Mouse (Mus musculus): Measurements from ENCODE around the gene Peak1.

The Peak1 gene

DNA sequence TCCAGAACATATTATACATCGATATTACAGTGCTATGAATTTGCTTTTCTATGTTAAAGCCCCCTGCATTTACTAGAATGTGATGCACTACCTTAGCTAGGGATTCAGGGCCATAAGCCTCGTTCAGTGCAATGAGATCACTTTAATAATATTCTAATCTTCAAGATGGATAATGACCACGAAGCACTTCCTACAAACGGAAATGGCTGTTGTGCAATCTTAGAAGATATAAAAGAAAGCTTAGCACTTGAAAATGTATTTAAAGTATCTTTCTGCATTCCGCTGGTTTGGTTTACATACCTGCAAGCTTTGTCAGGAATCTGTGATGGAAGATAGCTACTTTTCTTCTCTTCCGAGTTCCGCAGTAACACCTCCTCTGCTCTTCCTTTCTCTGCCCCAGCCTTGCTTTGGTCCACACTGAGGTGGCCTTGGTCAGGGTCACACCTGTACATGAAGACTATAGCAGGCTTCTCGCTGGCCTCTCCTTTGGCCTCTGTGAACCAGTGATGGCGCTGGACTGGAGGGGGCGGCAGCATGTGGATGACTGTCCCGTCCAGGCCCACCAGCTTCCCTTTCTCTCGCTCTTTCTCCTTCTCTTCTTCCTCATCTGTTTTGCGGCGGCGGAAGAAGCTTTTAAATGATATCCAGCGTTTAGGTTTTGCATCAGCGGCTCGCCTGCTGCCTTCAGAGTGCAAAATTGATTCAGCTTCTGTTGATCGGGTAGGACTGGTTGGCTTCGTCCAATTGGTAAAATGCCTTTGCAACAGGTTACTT, 160.5 kb downstream of the Peak1 start:
- TF ChIP-seq GATA4 (IDR thresholded peaks at IDR 0.05; ENCODE audit: insufficient replicate concordance, low read length) = no peak

DNA sequence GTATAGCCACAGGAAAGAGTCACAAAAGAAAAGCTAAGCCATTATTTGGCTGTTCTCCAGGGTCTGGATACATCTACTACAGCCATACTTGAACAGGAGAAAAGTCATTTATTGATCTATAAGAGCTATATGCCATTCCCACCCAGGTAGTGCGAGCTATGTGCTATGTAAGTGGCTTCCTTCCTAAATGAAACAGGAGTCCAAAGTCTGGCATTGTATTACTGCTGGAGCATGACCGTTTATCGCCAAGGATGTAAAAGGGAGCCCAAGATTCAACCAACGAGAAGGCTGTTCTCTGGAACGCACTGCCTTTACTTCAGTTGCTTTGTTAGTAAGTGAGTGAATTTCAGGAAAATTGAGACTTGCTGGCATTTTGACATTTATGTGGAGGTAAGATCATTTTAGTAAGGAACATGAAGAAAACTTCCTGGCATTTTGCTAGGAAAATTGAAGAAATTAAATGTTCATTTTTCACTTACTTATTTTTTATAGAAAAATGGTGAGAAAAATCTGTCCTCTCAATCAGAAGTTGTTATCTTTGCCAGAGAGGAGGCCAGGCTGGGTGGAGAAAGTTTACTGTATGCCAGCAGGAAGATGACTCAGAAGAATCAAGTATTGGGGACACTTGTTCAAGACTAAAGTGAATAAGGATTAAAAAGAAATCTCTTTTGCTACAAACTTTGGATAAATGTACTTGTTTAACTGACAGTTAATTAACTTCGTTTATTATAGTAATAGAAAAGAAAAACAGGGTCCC, 162.0 kb downstream of the Peak1 start:
- no peak for TF ChIP-seq GATA4 (IDR thresholded peaks at IDR 0.05; ENCODE audit: insufficient replicate concordance, low read length)

DNA sequence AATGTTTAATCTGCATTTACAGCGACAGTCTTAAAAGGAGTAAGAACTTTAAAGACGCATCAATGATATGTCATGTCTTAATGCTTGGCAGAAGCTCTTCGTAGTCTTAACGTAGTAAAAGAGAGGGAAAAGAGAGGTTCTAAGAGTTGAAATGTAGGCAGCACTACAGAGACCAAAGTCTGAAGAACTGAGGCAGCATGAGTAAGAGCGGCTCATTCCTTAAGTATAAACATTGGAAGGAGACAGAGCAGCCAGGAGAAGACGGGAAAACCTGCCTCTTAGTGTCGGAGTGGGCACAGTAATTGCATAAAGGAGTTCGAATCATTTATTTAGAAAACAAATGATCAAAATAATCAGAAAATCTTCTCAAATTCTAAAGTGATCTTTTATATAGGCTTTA, 173.5 kb downstream of the Peak1 start:
- no peak for TF ChIP-seq GATA4 (IDR thresholded peaks at IDR 0.05; ENCODE audit: insufficient replicate concordance, low read length)

DNA sequence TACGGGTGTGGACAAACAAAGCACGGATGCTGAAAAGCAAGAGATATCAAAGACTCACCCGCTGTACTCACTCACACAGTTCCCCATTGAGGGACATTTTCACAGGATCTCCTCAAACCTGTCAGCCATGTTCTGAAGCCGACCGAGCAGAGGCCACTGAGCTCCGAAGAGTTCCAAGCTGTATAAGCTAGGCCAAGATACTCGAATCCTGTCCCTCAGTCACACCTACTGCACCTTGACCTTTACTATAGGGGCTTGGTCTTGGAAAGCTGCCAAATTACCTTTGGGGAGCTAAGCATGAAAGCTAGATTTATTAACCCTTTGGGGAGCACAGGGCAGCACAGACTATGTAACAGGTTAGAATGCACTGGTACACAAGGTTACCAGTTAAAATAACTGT, 174.0 kb downstream of the Peak1 start:
- TF ChIP-seq GATA4 (IDR thresholded peaks at IDR 0.05; ENCODE audit: insufficient replicate concordance, low read length) = no peak

DNA sequence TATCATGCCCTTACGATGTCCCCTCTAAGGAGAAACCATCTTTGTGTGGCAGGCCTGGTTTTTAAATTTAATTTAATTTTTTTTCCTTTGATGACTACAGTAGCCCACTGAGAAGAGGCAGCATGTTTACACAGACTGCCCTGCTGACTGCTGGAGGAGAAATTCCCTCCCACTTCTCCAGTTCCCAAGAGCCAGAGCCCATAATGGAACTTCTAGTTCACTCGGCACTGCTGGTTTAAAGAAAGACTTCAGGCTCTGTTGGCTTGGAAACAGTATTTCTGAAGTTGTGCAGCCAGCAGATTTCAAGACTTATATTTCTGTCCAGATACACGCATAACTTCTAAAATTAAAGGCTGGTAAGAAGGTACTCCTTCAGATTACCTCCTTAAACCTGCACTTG, 175.2 kb downstream of the Peak1 start:
- no peak for TF ChIP-seq GATA4 (IDR thresholded peaks at IDR 0.05; ENCODE audit: insufficient replicate concordance, low read length)

DNA sequence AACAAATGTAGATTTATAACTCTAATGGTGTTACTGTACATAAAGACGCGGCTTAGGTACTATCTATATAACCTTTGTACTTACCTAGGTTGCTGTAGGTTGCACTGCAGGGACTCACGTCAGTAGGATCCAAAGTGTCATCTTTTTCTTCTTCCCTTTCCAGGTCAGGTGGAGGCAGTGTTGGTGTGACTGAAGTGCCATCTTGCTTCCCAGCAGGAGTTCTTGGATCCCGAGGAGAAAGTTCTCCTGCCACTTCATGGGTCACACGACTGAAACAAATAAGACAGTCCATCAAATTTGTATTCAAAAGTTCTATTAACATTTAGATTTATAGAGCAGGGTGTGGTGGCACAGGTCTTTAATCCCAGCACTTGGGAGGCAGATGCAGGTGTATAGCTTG, 176.8 kb downstream of the Peak1 start:
- no peak for TF ChIP-seq GATA4 (IDR thresholded peaks at IDR 0.05; ENCODE audit: insufficient replicate concordance, low read length)

DNA sequence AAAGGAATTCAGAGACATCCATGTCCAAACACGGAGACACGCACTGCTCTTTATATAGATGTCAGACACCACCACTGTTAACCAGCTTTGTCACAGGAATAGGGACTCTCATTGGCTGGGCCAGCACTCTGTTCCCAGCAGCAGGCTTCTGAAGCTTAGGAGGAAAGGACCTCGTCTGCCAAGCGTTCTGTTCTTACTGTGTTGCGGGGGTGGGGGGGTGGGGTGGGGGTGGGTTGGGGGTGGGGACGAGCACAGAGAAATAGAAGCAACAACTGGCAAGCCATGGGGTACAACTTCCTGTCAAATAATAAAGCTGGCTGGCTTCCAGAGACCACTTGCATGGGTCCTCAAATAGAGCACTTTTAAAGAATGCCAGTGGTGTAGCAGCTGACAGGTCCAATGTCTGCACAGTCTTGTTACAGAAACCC, 182.0 kb downstream of the Peak1 start:
- TF ChIP-seq GATA4 (IDR thresholded peaks at IDR 0.05; ENCODE audit: insufficient replicate concordance, low read length) = no peak

DNA sequence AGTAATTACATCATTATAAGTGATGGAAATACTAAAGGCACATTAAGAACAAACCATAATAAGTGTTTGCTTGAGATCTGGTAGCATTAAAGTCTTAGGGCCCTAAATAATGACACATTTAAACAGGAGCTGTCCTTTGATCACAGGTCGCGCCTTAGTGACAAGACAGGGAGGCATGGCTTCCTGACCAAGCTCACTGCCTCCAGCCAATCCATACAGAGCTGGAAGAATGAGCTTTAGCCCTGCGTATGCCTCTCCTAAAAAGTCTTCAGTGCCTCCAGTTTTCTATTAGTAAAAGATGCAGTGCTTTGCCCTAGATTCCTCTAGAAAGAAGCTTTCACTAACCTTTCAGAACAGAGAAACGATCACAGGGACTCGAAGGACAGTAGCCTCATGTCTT, 182.6 kb downstream of the Peak1 start:
- no peak for TF ChIP-seq GATA4 (IDR thresholded peaks at IDR 0.05; ENCODE audit: insufficient replicate concordance, low read length)

DNA sequence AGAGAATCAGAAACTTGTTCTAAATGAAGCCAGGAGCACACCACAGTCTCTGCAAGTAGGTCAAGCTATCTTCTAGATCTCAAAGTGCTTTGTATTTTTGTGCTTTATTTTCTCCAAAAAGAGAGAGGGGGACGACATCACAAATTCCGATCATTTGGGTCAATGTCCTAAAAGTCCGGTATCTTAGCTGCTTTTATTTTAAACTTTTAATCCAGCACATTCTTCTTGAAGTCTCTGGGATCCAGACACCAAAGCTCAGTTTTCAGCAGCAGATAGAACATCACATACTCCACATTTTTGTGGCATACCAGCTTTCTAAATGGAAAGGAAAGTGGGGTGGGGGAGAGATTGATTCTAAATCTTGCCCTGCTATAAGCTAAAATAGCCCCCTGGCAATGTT, 183.3 kb downstream of the Peak1 start:
- TF ChIP-seq GATA4 (IDR thresholded peaks at IDR 0.05; ENCODE audit: insufficient replicate concordance, low read length) = no peak

DNA sequence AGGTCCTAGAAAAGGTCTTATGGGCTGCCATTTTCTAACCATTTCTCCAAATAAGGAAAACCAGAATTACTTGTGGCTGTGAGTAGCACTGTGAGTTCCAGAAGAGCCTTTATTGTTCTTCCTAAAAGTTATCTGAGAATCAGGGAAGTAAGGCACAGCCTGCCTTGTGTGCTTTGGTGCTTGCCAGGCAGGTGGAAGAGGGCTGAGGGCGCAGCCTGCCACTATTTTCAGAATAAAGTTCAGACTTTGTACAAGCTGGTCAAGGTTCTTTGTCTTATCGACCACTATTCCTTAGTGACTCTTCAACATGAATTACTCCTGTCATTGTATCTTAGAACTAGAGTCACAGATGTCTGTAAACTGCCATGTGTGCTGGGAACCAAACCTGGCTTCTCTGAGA, 184.6 kb downstream of the Peak1 start:
- no peak for TF ChIP-seq GATA4 (IDR thresholded peaks at IDR 0.05; ENCODE audit: insufficient replicate concordance, low read length)

DNA sequence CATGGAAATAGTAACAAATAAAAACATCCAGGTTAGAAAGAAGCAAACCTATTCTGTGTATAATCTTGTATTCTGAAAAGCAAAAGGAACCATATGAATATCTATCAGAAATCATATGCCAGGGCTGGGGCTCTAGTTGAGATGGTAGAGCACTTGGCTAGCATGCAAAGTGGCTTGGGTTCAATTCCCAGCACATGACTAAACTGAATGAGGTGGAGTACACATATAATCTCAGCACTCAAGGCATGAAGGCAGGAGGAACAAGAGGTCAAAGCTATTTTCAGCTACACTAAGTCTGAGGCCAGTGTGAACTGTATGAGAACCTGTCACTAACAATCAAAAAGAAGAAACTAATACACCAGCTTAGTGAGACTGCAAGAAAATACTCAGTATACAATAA, 187.0 kb downstream of the Peak1 start:
- TF ChIP-seq GATA4 (IDR thresholded peaks at IDR 0.05; ENCODE audit: insufficient replicate concordance, low read length) = no peak

DNA sequence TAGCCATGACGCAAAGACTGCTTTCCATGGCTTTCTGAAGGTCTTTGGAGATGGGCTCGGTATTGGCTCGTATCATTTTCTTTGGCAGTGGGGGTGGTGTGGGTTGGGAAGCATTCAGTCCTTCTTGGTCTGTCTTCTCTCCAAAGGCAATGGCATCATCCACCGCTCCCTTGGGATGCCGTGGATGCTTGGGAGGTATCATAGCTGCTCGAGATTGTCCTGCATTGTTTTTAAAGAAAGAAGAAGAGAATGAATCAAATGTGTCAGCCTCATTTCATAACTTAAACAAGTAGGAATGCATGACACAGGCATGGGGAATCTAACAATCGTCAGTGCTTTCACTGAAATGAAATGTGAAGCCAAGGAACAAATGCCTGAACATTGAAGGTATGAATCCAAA, 190.2 kb downstream of the Peak1 start:
- TF ChIP-seq GATA4 (IDR thresholded peaks at IDR 0.05; ENCODE audit: insufficient replicate concordance, low read length) = no peak

DNA sequence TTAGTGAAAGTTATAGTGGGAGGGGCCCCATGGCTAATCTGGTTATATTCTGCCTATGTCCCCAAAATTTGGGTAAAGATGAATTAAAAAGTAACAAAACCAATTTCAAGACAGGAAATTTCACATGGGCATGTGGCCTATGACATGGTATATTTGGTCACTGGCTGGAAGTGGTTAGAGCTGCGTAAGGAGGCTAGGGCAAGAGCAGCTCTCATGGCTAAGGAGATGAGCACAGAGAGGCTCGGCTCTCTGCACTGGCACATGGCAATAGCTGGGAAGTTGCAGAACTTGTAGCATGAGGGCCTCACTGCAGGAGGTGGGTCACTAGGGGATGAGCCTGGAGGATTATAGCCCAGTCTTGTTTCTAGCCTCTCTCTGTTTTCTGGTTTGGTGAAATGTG, 199.0 kb downstream of the Peak1 start:
- TF ChIP-seq GATA4 (IDR thresholded peaks at IDR 0.05; ENCODE audit: insufficient replicate concordance, low read length) = no peak

DNA sequence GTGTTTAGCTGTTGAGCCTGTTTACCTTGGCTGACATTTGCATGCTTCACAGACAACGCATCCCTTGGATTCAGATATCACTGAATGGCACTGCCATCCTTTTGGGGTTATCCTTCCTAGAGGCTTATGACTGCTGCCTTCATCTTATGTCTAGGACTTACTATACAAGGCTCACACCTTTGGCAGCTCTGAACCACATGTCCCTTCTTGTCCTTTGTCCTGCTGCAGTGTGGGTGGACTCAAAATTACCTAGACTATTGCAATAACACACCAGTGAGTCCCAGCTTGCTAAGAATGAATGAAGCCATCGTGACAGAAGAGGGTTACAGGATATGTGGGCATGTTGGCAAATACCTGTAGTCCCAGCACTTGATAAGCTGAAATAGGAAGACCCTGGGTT, 199.8 kb downstream of the Peak1 start:
- no peak for TF ChIP-seq GATA4 (IDR thresholded peaks at IDR 0.05; ENCODE audit: insufficient replicate concordance, low read length)

DNA sequence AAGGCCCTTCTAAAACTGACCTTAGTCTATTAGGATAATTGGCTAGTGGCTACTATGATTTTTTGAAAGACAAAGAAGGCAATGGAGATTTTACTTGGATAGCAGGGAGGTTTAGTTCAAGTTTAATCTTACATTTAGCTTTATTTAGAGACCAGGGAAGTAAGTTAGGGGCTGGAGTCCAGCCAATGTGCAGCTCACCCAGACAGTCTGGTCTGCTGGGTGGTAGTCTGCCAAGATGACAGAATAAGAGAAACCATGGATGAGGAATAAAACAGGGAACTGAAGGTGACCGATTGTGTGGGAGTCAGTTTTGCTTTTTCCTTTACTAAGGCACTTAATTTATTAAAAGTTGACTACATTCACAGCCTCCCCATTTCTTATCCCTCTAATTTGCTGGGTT, 200.5 kb downstream of the Peak1 start:
- no peak for TF ChIP-seq GATA4 (IDR thresholded peaks at IDR 0.05; ENCODE audit: insufficient replicate concordance, low read length)

DNA sequence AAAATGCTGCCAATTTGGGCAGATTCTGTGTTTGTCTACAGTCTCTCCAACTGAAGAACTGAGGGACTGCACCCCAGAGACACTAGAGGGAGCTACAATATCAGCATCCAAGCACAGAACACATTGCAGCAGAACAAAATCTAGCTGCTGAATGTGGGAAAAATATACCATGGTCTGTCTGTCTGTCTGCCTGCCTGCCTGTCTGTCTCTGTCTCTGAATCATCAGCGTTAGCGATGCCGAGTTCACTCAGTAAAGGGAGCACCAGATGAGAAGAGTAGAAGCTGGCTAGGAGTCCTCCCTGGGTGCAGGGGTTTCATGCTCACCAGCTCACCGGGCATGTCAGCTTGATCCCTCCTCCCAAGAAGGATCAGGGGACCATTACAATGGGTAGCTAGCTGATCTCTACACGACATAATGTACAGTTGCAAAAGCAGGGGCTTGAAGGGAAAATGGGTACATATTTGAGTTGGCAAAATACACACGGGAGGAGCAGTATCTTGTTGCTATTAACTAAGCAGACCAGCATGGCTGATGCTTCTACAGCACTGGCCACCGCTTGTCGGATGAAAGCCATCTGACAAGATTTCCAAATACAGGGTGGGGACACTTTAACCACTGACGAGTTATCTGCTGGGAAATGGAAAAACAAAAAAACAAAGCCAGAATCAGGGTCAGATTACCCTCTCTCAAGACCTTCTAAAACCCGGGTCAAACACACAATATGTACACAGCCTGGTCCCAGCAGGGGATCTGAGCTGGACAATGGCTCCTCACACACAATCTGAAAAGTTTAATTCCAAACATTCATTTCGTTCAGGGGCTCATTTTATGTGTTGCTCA, 204.2 kb downstream of the Peak1 start:
- no peak for TF ChIP-seq GATA4 (IDR thresholded peaks at IDR 0.05; ENCODE audit: insufficient replicate concordance, low read length)
